Mouse (Mus musculus): ENCODE measurements at regions not wholly inside any gene's neighbourhood (a gene's known extent, or its start where the extent isn't known, plus 50 kb on each side); places are given as distances from the start of the nearest gene placed in this dataset.

GRCm38 (mm10) chr16:79627139-79627538 is 536.2 kb upstream of the Tmprss15 start:
- Histone ChIP-seq H3K4me3 (ENCODE audit: control insufficient read depth in 1 of 2, insufficient read depth in 1 of 2, low read depth in 2 of 2, low read length in 2 of 2) (no peak overlapping the region), H3K27me3 (ENCODE audit: control insufficient read depth in 1 of 2, insufficient read depth in 2 of 2, low read length in 2 of 2) (no peaks in the 10 kb centered on the region; a peak in 1 of 4 replicates), H3K36me3 (ENCODE audit: control insufficient read depth in 1 of 2, insufficient read depth in 2 of 2, low read length in 2 of 2) (no peaks in the 10 kb centered on the region), H3K27ac (ENCODE audit: control insufficient read depth, low read depth, low read length) (no peak overlapping the region), H3K4me1 (ENCODE audit: control insufficient read depth in 1 of 2, insufficient read depth in 2 of 2, low read length in 2 of 2) (no peaks in the 10 kb centered on the region), H3K9me3 (replicated peaks; ENCODE audit: insufficient read depth, low read length) (no peaks in the 10 kb centered on the region), H3K9ac (ENCODE audit: control insufficient read depth, low read depth, low read length, poor library complexity, severe bottlenecking) (no peak overlapping the region), H3K79me2 (ENCODE audit: control insufficient read depth, insufficient read depth, low read length, poor library complexity) (no peaks in the 10 kb centered on the region)
- no peak for DNase-seq (ENCODE audit: low read depth, low spot score)
- no peak for TF ChIP-seq MAZ (IDR thresholded peaks at IDR 0.05; ENCODE audit: low read depth, low read length)
- TF ChIP-seq RCOR1 (IDR thresholded peaks at IDR 0.05; ENCODE audit: low read depth, low read length), result no peak
- TF ChIP-seq POLR2AphosphoS5 (IDR thresholded peaks at IDR 0.05; ENCODE audit: borderline replicate concordance, low read depth, low read length), result no peak
- TF ChIP-seq GATA1 (IDR thresholded peaks at IDR 0.05; ENCODE audit: low read depth, low read length), result no peak
- no peak for TF ChIP-seq NRF1 (IDR thresholded peaks at IDR 0.05; ENCODE audit: insufficient read depth, low read depth, low read length, poor library complexity, severe bottlenecking)
- TF ChIP-seq ETS1 (IDR thresholded peaks at IDR 0.05; ENCODE audit: low read depth, low read length), result no peak
- no peak for TF ChIP-seq POLR2AphosphoS2 (IDR thresholded peaks at IDR 0.05; ENCODE audit: low read length)
- TF ChIP-seq MAX (IDR thresholded peaks at IDR 0.05; ENCODE audit: low read length), result no peak
- no peak for TF ChIP-seq USF2 (IDR thresholded peaks at IDR 0.05; ENCODE audit: borderline replicate concordance in 1 of 2, insufficient read depth in 1 of 2, low read depth in 1 of 2, low read length in 2 of 2)
- no peak for TF ChIP-seq ZMIZ1 (IDR thresholded peaks at IDR 0.05; ENCODE audit: low read depth, low read length)
- TF ChIP-seq E2F4 (IDR thresholded peaks at IDR 0.05; ENCODE audit: borderline replicate concordance, low read depth, low read length), result no peak
- no peak for TF ChIP-seq NELFE (IDR thresholded peaks at IDR 0.05; ENCODE audit: low read depth, low read length)
- no peak for TF ChIP-seq RAD21 (IDR thresholded peaks at IDR 0.05; ENCODE audit: low read depth, low read length)
- TF ChIP-seq SMC3 (IDR thresholded peaks at IDR 0.05; ENCODE audit: low read depth, low read length), result no peak
- TF ChIP-seq EP300 (IDR thresholded peaks at IDR 0.05; ENCODE audit: low read depth in 1 of 2, low read length in 2 of 2), result no peak
- TF ChIP-seq MYC (IDR thresholded peaks at IDR 0.05; ENCODE audit: low read depth, low read length), result no peak
- no peak for TF ChIP-seq CTCF (IDR thresholded peaks at IDR 0.05 in 2 of 3, conservative IDR thresholded peaks at IDR 0.05 in 1 of 3; ENCODE audit: control insufficient read depth in 1 of 3, insufficient read depth in 1 of 3, low read depth in 2 of 3, low read length in 3 of 3, poor library complexity in 1 of 3, severe bottlenecking in 1 of 3)
- no peak for TF ChIP-seq ZNF384 (IDR thresholded peaks at IDR 0.05; ENCODE audit: low read depth, low read length)
- TF ChIP-seq SIN3A (IDR thresholded peaks at IDR 0.05; ENCODE audit: low read length), result no peak
- no peak for TF ChIP-seq KAT2A (conservative IDR thresholded peaks at IDR 0.05; ENCODE audit: low read depth, low read length)

- H3K9me3 ChIP-seq (replicated peaks; ENCODE audit: insufficient read depth, low read length), result no peaks in the 10 kb centered on the region
- no peak overlapping the region for H3K27ac ChIP-seq (ENCODE audit: control insufficient read depth, low read depth, low read length)
- H3K4me1 ChIP-seq (ENCODE audit: control insufficient read depth in 1 of 2, insufficient read depth in 2 of 2, low read length in 2 of 2), result no peaks in the 10 kb centered on the region
- H3K9ac ChIP-seq (ENCODE audit: control insufficient read depth, low read depth, low read length, poor library complexity, severe bottlenecking), result no peak overlapping the region
- no peak overlapping the region for H3K4me3 ChIP-seq (ENCODE audit: control insufficient read depth in 1 of 2, insufficient read depth in 1 of 2, low read depth in 2 of 2, low read length in 2 of 2)
- no peak for DNase-seq (ENCODE audit: low read depth, low spot score)
- TF ChIP-seq KAT2A (conservative IDR thresholded peaks at IDR 0.05; ENCODE audit: low read depth, low read length), result no peak
- no peak for TF ChIP-seq MYB (IDR thresholded peaks at IDR 0.05; ENCODE audit: low read depth, low read length)
- no peak for TF ChIP-seq UBTF (IDR thresholded peaks at IDR 0.05; ENCODE audit: borderline replicate concordance, insufficient read depth, low read depth, low read length)
- no peak for TF ChIP-seq TBP (IDR thresholded peaks at IDR 0.05; ENCODE audit: low read depth, low read length)
- TF ChIP-seq JUND (IDR thresholded peaks at IDR 0.05; ENCODE audit: low read depth, low read length), result no peak
- TF ChIP-seq GATA1 (IDR thresholded peaks at IDR 0.05; ENCODE audit: low read depth, low read length), result no peak
- TF ChIP-seq USF2 (IDR thresholded peaks at IDR 0.05; ENCODE audit: borderline replicate concordance in 1 of 2, insufficient read depth in 1 of 2, low read depth in 1 of 2, low read length in 2 of 2), result no peak
- TF ChIP-seq POLR2A (IDR thresholded peaks at IDR 0.05; ENCODE audit: control insufficient read depth in 1 of 2, insufficient read depth in 1 of 2, low read depth in 1 of 2, low read length in 2 of 2, poor library complexity in 1 of 2), result no peak
- TF ChIP-seq BHLHE40 (IDR thresholded peaks at IDR 0.05; ENCODE audit: borderline replicate concordance, low read depth, low read length), result no peak
- TF ChIP-seq RCOR1 (IDR thresholded peaks at IDR 0.05; ENCODE audit: low read depth, low read length), result no peak
- no peak for TF ChIP-seq ZMIZ1 (IDR thresholded peaks at IDR 0.05; ENCODE audit: low read depth, low read length)
- H3K27me3 ChIP-seq (ENCODE audit: control insufficient read depth in 1 of 2, insufficient read depth in 2 of 2, low read length in 2 of 2), result no peaks in the 10 kb centered on the region
- H3K36me3 ChIP-seq (ENCODE audit: control insufficient read depth in 1 of 2, insufficient read depth in 2 of 2, low read length in 2 of 2), result no peaks in the 10 kb centered on the region
- H3K79me2 ChIP-seq (ENCODE audit: control insufficient read depth, insufficient read depth, low read length, poor library complexity), result no peaks in the 10 kb centered on the region
Observed at GRCm38 (mm10) chr16:79611002-79611401, 520.1 kb upstream of the Tmprss15 start.
